Mouse (Mus musculus) liver, postnatal 0 days (tissue): ENCODE measurements around the gene Srarp. TPM values are rescaled to one million over a fixed set of nuclear protein-coding genes. Genes with fewer than 3 reads are reported as not detected.

Source experiments
- ATAC-seq: fragments of 200-750 bp; cut with Nextera tagmentation; 2 replicates; pipeline ENCODE4 v1.8.0; 2017; ENCODE audit warnings: mild to moderate bottlenecking, moderate library complexity
- DNase-seq: peaks from one replicate; pipeline ENCODE4 v3.0.0-alpha.2; 2016
- H3K27ac ChIP-seq: fragments of 300-500 bp; sonication (generic); 2 replicates; pipeline ENCODE4 v1.5.1; 2014; ENCODE audit warnings: antibody characterized with exemption, moderate library complexity, mild to moderate bottlenecking, low read depth
- H3K27me3 ChIP-seq: fragments of 300-500 bp; sonication (generic); 2 replicates; pipeline ENCODE4 v1.6.1; 2014; ENCODE audit warnings: low read length, control low read depth, mixed read lengths; ENCODE audit not compliant: insufficient read depth
- H3K36me3 ChIP-seq: fragments of 300-500 bp; sonication (generic); replicated peaks from 2 replicates; pipeline ENCODE4 v1.6.1; 2014; ENCODE audit warnings: mild to moderate bottlenecking, control low read depth, low read length, moderate library complexity, mixed read lengths; ENCODE audit not compliant: insufficient read depth
- H3K4me1 ChIP-seq: fragments of 300-500 bp; sonication (generic); 2 replicates; pipeline ENCODE4 v1.6.1; 2014; ENCODE audit warnings: antibody characterized with exemption, mild to moderate bottlenecking, control low read depth; ENCODE audit not compliant: insufficient read depth
- H3K4me2 ChIP-seq: fragments of 300-500 bp; sonication (generic); 2 replicates; pipeline ENCODE4 v1.6.1; 2014; ENCODE audit warnings: low read depth, mild to moderate bottlenecking, low read length, moderate library complexity, mixed read lengths
- H3K4me3 ChIP-seq: fragments of 300-500 bp; sonication (generic); 2 replicates; pipeline ENCODE4 v1.5.1; 2014; ENCODE audit warnings: low read depth, low read length
- H3K9ac ChIP-seq: fragments of 300-500 bp; sonication (generic); replicated peaks from 2 replicates; pipeline ENCODE4 v1.6.1; 2014; ENCODE audit warnings: mild to moderate bottlenecking, moderate library complexity
- H3K9me3 ChIP-seq: fragments of 300-500 bp; sonication (generic); 2 replicates; pipeline ENCODE4 v1.6.1; 2016; ENCODE audit warnings: mild to moderate bottlenecking, control low read depth, low read length, mixed read lengths
- CTCF ChIP-seq: sonication (generic); IDR thresholded peaks from 2 replicates; pipeline ENCODE4 v1.5.1; 2016; ENCODE audit warnings: antibody characterized with exemption, low read depth
- EP300 ChIP-seq: IDR thresholded peaks from 2 replicates; pipeline ENCODE4 v1.6.1; 2016; ENCODE audit warnings: antibody characterized with exemption, low read depth, mild to moderate bottlenecking
- WGBS: fragments of 180-500 bp; shearing (Covaris S2); extraction: QIAGEN DNeasy Blood & Tissue Kit; methylation state at CpG from one replicate; pipeline ENCODE4 v1.1.7; 2014; ENCODE audit not compliant: insufficient replicate concordance; 5-methylcytosine and 5-hydroxymethylcytosine counted together
- polyA plus RNA-seq: library from polyadenylated mRNA; unstranded; fragments of >200 nt; fragmentation: Nextera tagmentation; extraction: Ambion mirVana; gene quantifications from 2 replicates; pipeline ENCODE4 v1.2.1, GENCODE M21; 2015

The Srarp gene
- polyA plus RNA-seq, 1 experiment from 2014 or later, result not detected

DNA sequence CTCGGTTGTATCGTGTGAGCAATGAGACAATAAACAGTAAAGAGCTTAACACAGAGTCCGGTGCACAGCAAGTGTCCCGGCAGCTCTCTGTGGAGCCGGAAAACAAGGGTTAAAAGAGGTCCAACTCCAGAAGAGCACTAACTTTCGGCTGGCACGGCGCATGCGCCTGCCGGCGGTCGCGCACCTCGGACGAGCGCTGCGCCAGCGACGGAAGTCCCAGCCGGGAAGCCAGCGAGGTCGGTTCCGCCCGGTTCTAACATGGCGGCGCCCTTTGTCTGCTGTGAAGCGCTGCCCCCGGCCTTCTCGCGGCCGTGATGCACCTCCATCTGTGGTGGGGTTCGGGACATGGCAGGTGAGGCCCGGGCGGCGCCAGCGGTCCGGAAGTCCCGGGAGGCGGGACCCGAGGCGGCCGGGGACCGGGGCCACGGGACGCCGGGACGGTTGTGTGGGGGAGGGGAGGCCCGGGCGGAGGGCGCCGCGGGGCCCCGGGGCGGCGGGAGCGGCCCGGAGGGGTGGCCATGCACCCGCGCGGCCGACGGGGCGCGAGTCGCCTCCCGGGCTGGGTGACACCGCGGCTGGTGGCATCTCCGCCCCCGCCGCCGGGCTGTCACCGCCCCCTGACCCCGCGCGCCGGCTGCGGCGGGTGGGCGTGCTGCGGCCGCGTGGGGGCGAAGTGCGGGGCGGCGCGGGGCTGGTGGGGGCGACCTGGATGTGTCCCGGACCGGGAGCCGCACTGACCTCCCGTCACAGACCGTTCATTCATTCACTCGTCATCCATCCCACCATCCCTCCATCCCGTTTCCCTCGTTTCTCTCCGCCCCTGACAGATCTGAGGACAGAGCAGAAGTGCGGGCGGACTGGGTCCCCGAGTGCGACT lies 8.8 kb upstream of the Srarp start, which contains the start of gene Zbtb17:
Gene Zbtb17, plus strand, starts transcription at position 204 of the 877 bp plus-strand sequence.
- TF ChIP-seq CTCF (no peak), EP300 (no peak)

DNA sequence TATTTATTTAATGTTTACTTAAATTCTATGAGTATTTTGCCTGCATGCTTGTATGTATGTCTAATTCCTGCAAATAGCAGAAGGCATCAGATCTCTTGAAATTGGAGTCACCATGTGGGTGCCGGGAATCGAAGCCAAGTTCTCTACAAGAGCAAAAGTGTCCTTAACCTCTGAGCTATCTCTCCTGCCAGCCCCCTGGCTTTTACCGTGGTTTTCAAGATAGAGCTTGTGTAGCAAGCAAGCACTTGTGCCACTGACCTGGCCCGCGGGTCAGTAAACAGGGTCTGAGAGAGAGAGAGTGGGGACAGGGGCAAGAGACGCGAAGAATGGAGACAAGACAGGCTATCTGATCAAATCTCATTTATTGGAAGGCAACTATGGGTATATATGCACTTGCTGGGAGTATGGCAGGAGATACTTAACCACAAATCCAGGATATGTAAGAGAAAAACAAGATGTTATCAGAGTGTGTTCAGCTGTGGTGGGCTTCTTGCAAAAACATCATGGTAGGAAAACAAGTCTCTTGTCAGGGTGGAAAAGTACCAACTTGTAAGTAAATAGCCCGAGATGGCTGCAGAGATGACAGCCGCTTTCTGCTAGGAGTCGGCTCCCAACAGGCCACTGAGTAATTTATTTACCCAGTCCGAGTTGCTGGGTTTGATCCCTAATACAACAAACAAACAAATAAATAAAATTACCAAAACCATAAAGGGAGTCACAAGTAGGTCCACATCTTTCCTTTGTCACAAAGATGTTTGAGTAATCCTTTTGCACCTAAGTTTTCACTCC lies 7.9 kb upstream of the Srarp start:
- Histone ChIP-seq H3K36me3 (peaks cover 9% of the 10 kb centered on the region; the same call in 1 of the 2 replicates), H3K9me3 (no peaks in the 10 kb centered on the region), H3K4me2 (peak overlapping the region; percentile 89), H3K9ac (peak overlapping the region; percentile 86), H3K27ac (no peak overlapping the region; the same call in 1 of the 2 replicates), H3K4me3 (peak overlapping the region; percentile 96), H3K4me1 (peaks cover 13% of the 10 kb centered on the region), H3K27me3 (no peaks in the 10 kb centered on the region)
- ATAC-seq, result no peak
- WGBS, result 27% methylated on average over 11 of the region's 11 CpGs
- DNase-seq, result peak; percentile 12
- TF ChIP-seq EP300 (no peak), CTCF (no peak)

More for the DNA sequence above, 8.8 kb upstream of the Srarp start, which contains the start of gene Zbtb17:
- no peaks in the 10 kb centered on the region for H3K27me3 ChIP-seq
- peak within 1 kb of the TSS; percentile 96 for H3K4me3 ChIP-seq
- H3K9me3 ChIP-seq, result no peaks in the 10 kb centered on the region
- peak within 1 kb of the TSS; percentile 89 for H3K4me2 ChIP-seq
- peak; percentile 93 for DNase-seq
- under 1% methylated on average over 70 of the region's 102 CpGs for WGBS
- peaks cover 13% of the 10 kb centered on the region for H3K4me1 ChIP-seq
- ATAC-seq, result peak; percentile 96
- peak within 1 kb of the TSS; percentile 86 for H3K9ac ChIP-seq
- peak within 1 kb of the TSS; percentile 67 for H3K27ac ChIP-seq
- peaks cover 9% of the 10 kb centered on the region; the same call in 1 of the 2 replicates for H3K36me3 ChIP-seq

DNA sequence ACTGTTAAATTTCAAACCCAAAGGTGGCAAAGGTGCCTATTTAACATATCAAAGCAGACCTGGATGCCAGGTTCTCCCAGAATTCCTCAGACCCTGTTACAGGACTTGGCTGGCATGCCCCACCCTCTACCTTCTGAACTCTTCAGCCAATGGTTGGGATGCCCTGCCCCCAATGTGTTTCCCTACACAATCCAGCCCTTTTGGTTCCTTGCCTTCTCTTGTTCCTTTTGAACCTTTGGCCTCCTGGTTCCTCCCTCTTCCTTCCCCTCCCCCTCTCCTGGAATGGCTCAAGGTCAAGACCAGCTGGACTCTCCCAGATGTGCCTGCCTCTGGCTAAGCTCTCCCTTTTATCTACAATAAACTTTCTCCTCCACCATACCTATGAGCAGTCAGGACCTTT lies 5.0 kb upstream of the Srarp start:
- Histone ChIP-seq H3K27me3 (no peaks in the 10 kb centered on the region), H3K27ac (no peak overlapping the region), H3K36me3 (no peaks in the 10 kb centered on the region), H3K9me3 (no peaks in the 10 kb centered on the region), H3K4me1 (peaks cover 13% of the 10 kb centered on the region), H3K4me2 (no peak overlapping the region), H3K9ac (no peak overlapping the region), H3K4me3 (no peak overlapping the region)
- TF ChIP-seq CTCF (no peak), EP300 (no peak)
- ATAC-seq (no peak), DNase-seq (no peak)

DNA sequence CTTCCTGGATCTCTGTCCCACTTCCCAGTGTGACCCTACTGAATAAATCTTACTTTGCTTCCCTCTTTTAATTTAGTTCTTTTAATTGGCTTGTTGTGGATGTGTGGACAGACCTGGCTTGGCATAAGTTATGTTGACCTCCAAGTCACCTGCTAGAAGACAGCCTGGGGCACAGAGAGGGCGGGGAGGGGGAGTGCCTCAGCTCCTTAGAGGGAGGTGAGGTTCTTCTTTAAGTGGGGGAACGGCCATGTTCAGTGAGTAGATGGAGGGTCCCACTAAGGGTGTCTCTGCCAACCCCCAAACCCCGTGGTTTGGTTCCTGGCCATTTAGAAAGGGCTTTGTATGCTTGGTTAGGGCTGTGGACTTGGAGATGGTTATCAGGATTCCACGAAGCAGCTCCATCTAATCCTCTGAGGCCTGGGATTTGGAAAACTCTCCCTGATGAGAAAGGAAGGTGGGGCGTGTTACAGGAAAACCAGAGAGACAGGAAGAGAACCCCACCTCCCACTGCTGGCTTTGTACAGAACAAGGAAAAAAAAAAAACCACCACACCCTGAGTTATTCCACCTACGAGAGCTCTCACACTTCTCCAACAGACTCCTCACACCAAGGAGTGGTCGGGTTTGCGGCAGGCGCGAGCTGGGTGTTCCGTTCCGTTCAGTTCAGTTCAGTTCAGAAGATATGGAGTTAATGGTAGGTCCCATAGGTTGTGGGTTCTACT lies 3.3 kb upstream of the Srarp start:
- Histone ChIP-seq H3K4me3 (no peak overlapping the region), H3K36me3 (no peaks in the 10 kb centered on the region), H3K27me3 (no peaks in the 10 kb centered on the region), H3K4me1 (peaks cover 6% of the 10 kb centered on the region), H3K9ac (no peak overlapping the region), H3K4me2 (no peak overlapping the region), H3K27ac (no peak overlapping the region), H3K9me3 (no peaks in the 10 kb centered on the region)
- DNase-seq, result no peak
- TF ChIP-seq EP300, result no peak
- no peak for TF ChIP-seq CTCF
- no peak for ATAC-seq
- 71% methylated on average over 12 of the region's 12 CpGs for WGBS

DNA sequence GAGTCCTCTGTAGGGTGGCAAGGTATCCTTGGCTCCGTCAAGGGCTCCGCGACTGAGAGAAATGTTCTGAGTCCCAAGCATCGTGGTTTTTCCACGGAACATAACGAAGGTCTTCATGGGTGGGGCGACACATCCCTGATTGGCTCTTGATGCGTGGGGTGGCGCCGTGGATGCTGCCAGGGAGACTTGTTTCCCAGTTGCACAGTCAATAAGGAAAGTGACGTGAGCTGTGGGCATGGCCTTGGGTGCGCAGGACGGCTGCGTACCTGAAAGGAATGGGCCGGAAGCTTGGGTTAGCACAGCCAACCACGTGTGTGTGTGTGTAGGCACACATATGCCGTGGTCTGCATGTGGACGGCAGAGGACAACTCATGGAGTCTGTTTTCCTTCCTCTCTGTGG lies 2.7 kb downstream of the Srarp start:
- Histone ChIP-seq H3K4me3 (no peak overlapping the region), H3K4me1 (no peaks in the 10 kb centered on the region), H3K27ac (no peak overlapping the region), H3K9me3 (no peaks in the 10 kb centered on the region), H3K9ac (no peak overlapping the region), H3K27me3 (no peaks in the 10 kb centered on the region), H3K36me3 (no peaks in the 10 kb centered on the region), H3K4me2 (no peak overlapping the region)
- ATAC-seq (no peak), DNase-seq (no peak)
- TF ChIP-seq EP300 (no peak), CTCF (no peak)
- 80% methylated on average over 18 of the region's 18 CpGs for WGBS
